Mouse (Mus musculus): ENCODE results near the gene Slc25a34. TPM values are rescaled to one million over a fixed set of nuclear protein-coding genes. Genes with fewer than 3 reads are reported as not detected.

The Slc25a34 gene
- polyA plus RNA-seq, 2 experiments: 0.03 TPM; not detected in 1

GRCm38 (mm10) chr4:141624134-141624533 lies 513 bp upstream of the Slc25a34 start:
- H3K4me1 ChIP-seq (replicated peaks; ENCODE audit: control insufficient read depth in 2 of 2, insufficient read depth in 2 of 2, low read length in 1 of 2): no peaks in the 10 kb centered on the region
- H3K27me3 ChIP-seq (ENCODE audit: control insufficient read depth, insufficient read depth, low read length): no peaks in the 10 kb centered on the region
- TF ChIP-seq CTCF (IDR thresholded peaks at IDR 0.05; ENCODE audit: low read depth): no peak
- no peak for TF ChIP-seq EP300 (IDR thresholded peaks at IDR 0.05; ENCODE audit: low read depth)
- no peak for DNase-seq (ENCODE audit: low read depth in 3 of 3, low spot score in 3 of 3)
- no peak overlapping the region for H3K27ac ChIP-seq
- H3K4me3 ChIP-seq (ENCODE audit: insufficient read depth in 1 of 2, low read depth in 2 of 2, low read length in 2 of 2): no peak overlapping the region
- no peaks in the 10 kb centered on the region for H3K9me3 ChIP-seq (ENCODE audit: control insufficient read depth, low read length)
- no peak for ATAC-seq (ENCODE audit: insufficient read depth)
- H3K36me3 ChIP-seq (replicated peaks; ENCODE audit: control insufficient read depth, insufficient read depth, low read depth): no peaks in the 10 kb centered on the region
- WGBS (ENCODE audit: insufficient replicate concordance): 59% methylated on average over 8 of the region's 8 CpGs
- H3K4me2 ChIP-seq (ENCODE audit: low read depth): no peak overlapping the region
- no peak overlapping the region for H3K9ac ChIP-seq (replicated peaks)

- H3K36me3 ChIP-seq (replicated peaks; ENCODE audit: control insufficient read depth, insufficient read depth, low read depth): no peaks in the 10 kb centered on the region
- WGBS (ENCODE audit: insufficient replicate concordance): 65% methylated on average over 11 of the region's 11 CpGs
- no peak for TF ChIP-seq CTCF (IDR thresholded peaks at IDR 0.05; ENCODE audit: low read depth)
- H3K9me3 ChIP-seq (ENCODE audit: control insufficient read depth, low read length): no peaks in the 10 kb centered on the region
- ATAC-seq (ENCODE audit: insufficient read depth): no peak
- no peak overlapping the region for H3K27ac ChIP-seq
- no peak overlapping the region for H3K9ac ChIP-seq (replicated peaks)
- H3K27me3 ChIP-seq (ENCODE audit: control insufficient read depth, insufficient read depth, low read length): no peaks in the 10 kb centered on the region
- DNase-seq (ENCODE audit: low read depth in 3 of 3, low spot score in 3 of 3): no peak
- H3K4me2 ChIP-seq (ENCODE audit: low read depth): no peak overlapping the region
- no peak overlapping the region for H3K4me3 ChIP-seq (ENCODE audit: insufficient read depth in 1 of 2, low read depth in 2 of 2, low read length in 2 of 2)
- H3K4me1 ChIP-seq (replicated peaks; ENCODE audit: control insufficient read depth in 2 of 2, insufficient read depth in 2 of 2, low read length in 1 of 2): peaks cover 0 to 1% of the 10 kb centered on the region in 2 experiments; a peak in 1 of 4 replicates
Observed at GRCm38 (mm10) chr4:141623037-141623436, 584 bp downstream of the Slc25a34 start.

- H3K9me3 ChIP-seq (ENCODE audit: control insufficient read depth, low read length): no peaks in the 10 kb centered on the region
- H3K27ac ChIP-seq: no peak overlapping the region
- WGBS (ENCODE audit: insufficient replicate concordance): 70% methylated on average over 5 of the region's 5 CpGs
- H3K4me1 ChIP-seq (replicated peaks; ENCODE audit: control insufficient read depth in 2 of 2, insufficient read depth in 2 of 2, low read length in 1 of 2): peaks cover 0 to 2% of the 10 kb centered on the region in 2 experiments; a peak in 1 of 4 replicates
- no peak for DNase-seq (ENCODE audit: low read depth in 3 of 3, low spot score in 3 of 3)
- H3K36me3 ChIP-seq (replicated peaks; ENCODE audit: control insufficient read depth, insufficient read depth, low read depth): no peaks in the 10 kb centered on the region
- no peak overlapping the region for H3K9ac ChIP-seq (replicated peaks)
- H3K27me3 ChIP-seq (ENCODE audit: control insufficient read depth, insufficient read depth, low read length): no peaks in the 10 kb centered on the region
- TF ChIP-seq EP300 (IDR thresholded peaks at IDR 0.05; ENCODE audit: low read depth) (no peak), CTCF (IDR thresholded peaks at IDR 0.05; ENCODE audit: low read depth) (no peak)
- no peak overlapping the region for H3K4me2 ChIP-seq (ENCODE audit: low read depth)
- no peak overlapping the region for H3K4me3 ChIP-seq (ENCODE audit: insufficient read depth in 1 of 2, low read depth in 2 of 2, low read length in 2 of 2)
- ATAC-seq (ENCODE audit: insufficient read depth): no peak
Observed at GRCm38 (mm10) chr4:141622580-141622979, 1.0 kb downstream of the Slc25a34 start.

- Histone ChIP-seq H3K27me3 (ENCODE audit: control insufficient read depth, insufficient read depth, low read length) (no peaks in the 10 kb centered on the region), H3K9ac (replicated peaks) (no peak overlapping the region), H3K4me2 (ENCODE audit: low read depth) (no peak overlapping the region), H3K27ac (no peak overlapping the region), H3K36me3 (replicated peaks; ENCODE audit: control insufficient read depth, insufficient read depth, low read depth) (no peaks in the 10 kb centered on the region), H3K4me1 (replicated peaks; ENCODE audit: control insufficient read depth in 2 of 2, insufficient read depth in 2 of 2, low read length in 1 of 2) (peaks cover 0 to 2% of the 10 kb centered on the region in 2 experiments; a peak in 1 of 4 replicates), H3K9me3 (ENCODE audit: control insufficient read depth, low read length) (no peaks in the 10 kb centered on the region), H3K4me3 (ENCODE audit: insufficient read depth in 1 of 2, low read depth in 2 of 2, low read length in 2 of 2) (no peak overlapping the region)
- ATAC-seq (ENCODE audit: insufficient read depth): no peak
- WGBS (ENCODE audit: insufficient replicate concordance): 65% methylated on average over 8 of the region's 8 CpGs
- TF ChIP-seq EP300 (IDR thresholded peaks at IDR 0.05; ENCODE audit: low read depth) (no peak), CTCF (IDR thresholded peaks at IDR 0.05; ENCODE audit: low read depth) (no peak)
- no peak for DNase-seq (ENCODE audit: low read depth in 3 of 3, low spot score in 3 of 3)
Observed at GRCm38 (mm10) chr4:141622091-141622490, 1.5 kb downstream of the Slc25a34 start.

GRCm38 (mm10) chr4:141621297-141621696 lies 2.3 kb downstream of the Slc25a34 start:
- no peaks in the 10 kb centered on the region for H3K27me3 ChIP-seq (ENCODE audit: control insufficient read depth, insufficient read depth, low read length)
- DNase-seq (ENCODE audit: low read depth in 3 of 3, low spot score in 3 of 3) (no peak), ATAC-seq (ENCODE audit: insufficient read depth) (no peak)
- TF ChIP-seq CTCF (IDR thresholded peaks at IDR 0.05; ENCODE audit: low read depth) (no peak), EP300 (IDR thresholded peaks at IDR 0.05; ENCODE audit: low read depth) (no peak)
- no peak overlapping the region for H3K9ac ChIP-seq (replicated peaks)
- no peak overlapping the region for H3K4me3 ChIP-seq (ENCODE audit: insufficient read depth in 1 of 2, low read depth in 2 of 2, low read length in 2 of 2)
- no peaks in the 10 kb centered on the region for H3K36me3 ChIP-seq (replicated peaks; ENCODE audit: control insufficient read depth, insufficient read depth, low read depth)
- no peak overlapping the region for H3K27ac ChIP-seq
- WGBS (ENCODE audit: insufficient replicate concordance): 70% methylated on average over 8 of the region's 8 CpGs
- H3K4me2 ChIP-seq (ENCODE audit: low read depth): no peak overlapping the region
- no peaks in the 10 kb centered on the region for H3K9me3 ChIP-seq (ENCODE audit: control insufficient read depth, low read length)
- peaks cover 0 to 2% of the 10 kb centered on the region in 2 experiments; a peak in 1 of 4 replicates for H3K4me1 ChIP-seq (replicated peaks; ENCODE audit: control insufficient read depth in 2 of 2, insufficient read depth in 2 of 2, low read length in 1 of 2)
